Mouse (Mus musculus): Measurements from ENCODE around the gene C1ql4.

GRCm38 (mm10) chr15:99099984-99100383 lies 12.4 kb upstream of the C1ql4 start:
- TF ChIP-seq POLR2A (IDR thresholded peaks at IDR 0.05; ENCODE audit: low read depth, low read length), result no peak
- peak; percentile 30; the same call in 1 of the 2 replicates for TF ChIP-seq CTCF (IDR thresholded peaks at IDR 0.05; ENCODE audit: extremely low read depth, insufficient read length, insufficient replicate concordance, low read depth, low read length)

All from small intestine, adult 2 months (tissue).